Mouse (Mus musculus) spleen, adult 2 months (tissue): ENCODE results near the gene Chac1. TPM values are rescaled to one million over a fixed set of nuclear protein-coding genes. Genes with fewer than 3 reads are reported as not detected.

ENCODE experiments used
- DNase-seq, 2 experiments: peaks; one replicate each; pipeline versions ENCODE4 v3.0.0 to v3.0.0-alpha.2; 2012 to 2021; ENCODE audit warnings: low spot score in 2 of 2, low read depth in 1 of 2
- H3K27ac ChIP-seq: fragments of 200-500 bp; 2 replicates; pipeline ENCODE4 v1.5.1; 2012; ENCODE audit warnings: low read length, inconsistent platforms; ENCODE audit not compliant: insufficient read depth
- H3K27me3 ChIP-seq: fragments of 200-500 bp; 2 replicates; pipeline ENCODE4 v1.6.1; 2012; ENCODE audit warnings: mild to moderate bottlenecking, moderate library complexity, low read length, inconsistent platforms; ENCODE audit not compliant: control insufficient read depth, insufficient read depth
- H3K36me3 ChIP-seq: fragments of 200-500 bp; 2 replicates; pipeline ENCODE4 v1.6.1; 2012; ENCODE audit warnings: mild to moderate bottlenecking, low read length, inconsistent platforms; ENCODE audit not compliant: control insufficient read depth, insufficient read depth
- H3K4me1 ChIP-seq: fragments of 200-500 bp; 2 replicates; pipeline ENCODE4 v1.6.1; 2011; ENCODE audit warnings: inconsistent platforms; ENCODE audit not compliant: control insufficient read depth, insufficient read depth, insufficient read length
- H3K4me3 ChIP-seq: fragments of 200-500 bp; 2 replicates; pipeline ENCODE4 v1.5.1; 2011; ENCODE audit warnings: mild to moderate bottlenecking, inconsistent platforms; ENCODE audit not compliant: insufficient read depth, insufficient read length; ENCODE audit errors: extremely low read depth
- CTCF ChIP-seq: fragments of 200-500 bp; IDR thresholded peaks from 2 replicates; pipeline ENCODE4 v1.5.1; 2011; ENCODE audit warnings: mild to moderate bottlenecking, inconsistent platforms; ENCODE audit not compliant: insufficient read depth, insufficient read length, insufficient replicate concordance; ENCODE audit errors: extremely low read depth
- POLR2A ChIP-seq: fragments of 200-500 bp; IDR thresholded peaks from 2 replicates; pipeline ENCODE4 v1.6.1; 2011; ENCODE audit warnings: low read depth, low read length, inconsistent platforms
- WGBS: fragments of 180-500 bp; shearing (Covaris S2); methylation state at CpG from one replicate; pipeline ENCODE4 v1.1.7; 2018; 5-methylcytosine and 5-hydroxymethylcytosine counted together
- polyA plus RNA-seq: library from polyadenylated mRNA; depleted of rRNA; stranded (reverse); fragments of >200 nt; gene quantifications from 2 replicates; pipeline ENCODE4 v1.2.3, GENCODE M21; 2012

The Chac1 gene
- polyA plus RNA-seq, 1 experiment = 1.9 TPM

- Histone ChIP-seq H3K27ac (no peak overlapping the region), H3K27me3 (peaks cover 25% of the 10 kb centered on the region), H3K36me3 (no peaks in the 10 kb centered on the region), H3K4me3 (no peak overlapping the region), H3K4me1 (peaks cover 12% of the 10 kb centered on the region)
- no peak for DNase-seq
- TF ChIP-seq CTCF = no peak
- no peak for TF ChIP-seq POLR2A
- 65% methylated on average over 3 of the region's 3 CpGs for WGBS
Measured at GRCm38 (mm10) chr2:119329123-119329817, 21.8 kb upstream of the Chac1 start.

DNA sequence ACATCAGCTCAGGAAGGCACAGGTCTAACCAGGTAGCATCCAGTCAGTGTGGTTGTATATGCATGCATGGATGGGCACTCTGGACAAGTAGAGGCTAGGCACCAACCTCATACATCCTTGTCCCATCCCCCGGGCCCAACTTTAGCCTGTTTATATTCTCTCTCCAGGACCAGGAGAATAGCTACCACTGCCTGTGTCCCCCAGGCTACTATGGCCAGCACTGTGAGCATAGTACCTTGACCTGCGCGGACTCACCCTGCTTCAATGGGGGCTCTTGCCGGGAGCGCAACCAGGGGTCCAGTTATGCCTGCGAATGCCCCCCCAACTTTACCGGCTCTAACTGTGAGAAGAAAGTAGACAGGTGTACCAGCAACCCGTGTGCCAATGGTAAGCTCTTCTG, 20.2 kb upstream of the Chac1 start:
- no peak for DNase-seq
- 94% methylated on average over 8 of the region's 8 CpGs for WGBS
- Histone ChIP-seq H3K27ac (no peak overlapping the region), H3K4me3 (no peak overlapping the region), H3K4me1 (no peaks in the 10 kb centered on the region; the same call in 1 of the 2 replicates), H3K36me3 (no peaks in the 10 kb centered on the region), H3K27me3 (peaks cover 15% of the 10 kb centered on the region)
- TF ChIP-seq POLR2A (no peak), CTCF (no peak)

DNA sequence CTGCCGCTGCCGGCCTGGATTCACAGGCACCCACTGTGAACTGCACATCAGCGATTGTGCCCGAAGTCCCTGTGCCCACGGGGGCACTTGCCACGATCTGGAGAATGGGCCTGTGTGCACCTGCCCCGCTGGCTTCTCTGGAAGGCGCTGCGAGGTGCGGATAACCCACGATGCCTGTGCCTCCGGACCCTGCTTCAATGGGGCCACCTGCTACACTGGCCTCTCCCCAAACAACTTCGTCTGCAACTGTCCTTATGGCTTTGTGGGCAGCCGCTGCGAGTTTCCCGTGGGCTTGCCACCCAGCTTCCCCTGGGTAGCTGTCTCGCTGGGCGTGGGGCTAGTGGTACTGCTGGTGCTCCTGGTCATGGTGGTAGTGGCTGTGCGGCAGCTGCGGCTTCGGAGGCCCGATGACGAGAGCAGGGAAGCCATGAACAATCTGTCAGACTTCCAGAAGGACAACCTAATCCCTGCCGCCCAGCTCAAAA, 18.8 kb upstream of the Chac1 start:
- no peak for DNase-seq
- Histone ChIP-seq H3K4me3 (no peak overlapping the region), H3K36me3 (no peaks in the 10 kb centered on the region), H3K27me3 (peaks cover 4% of the 10 kb centered on the region), H3K27ac (no peak overlapping the region), H3K4me1 (peaks cover 8% of the 10 kb centered on the region; the same call in 1 of the 2 replicates)
- WGBS = 82% methylated on average over 24 of the region's 24 CpGs
- TF ChIP-seq POLR2A (no peak), CTCF (no peak)

GRCm38 (mm10) chr2:119334135-119334534, 16.9 kb upstream of the Chac1 start:
- no peak for DNase-seq
- H3K27ac ChIP-seq = no peak overlapping the region
- WGBS = 85% methylated on average over 1 of the region's 1 CpGs
- H3K4me3 ChIP-seq = no peak overlapping the region
- TF ChIP-seq CTCF = no peak
- no peak for TF ChIP-seq POLR2A
- peaks cover 15% of the 10 kb centered on the region for H3K4me1 ChIP-seq
- no peaks in the 10 kb centered on the region for H3K36me3 ChIP-seq
- no peaks in the 10 kb centered on the region for H3K27me3 ChIP-seq

DNA sequence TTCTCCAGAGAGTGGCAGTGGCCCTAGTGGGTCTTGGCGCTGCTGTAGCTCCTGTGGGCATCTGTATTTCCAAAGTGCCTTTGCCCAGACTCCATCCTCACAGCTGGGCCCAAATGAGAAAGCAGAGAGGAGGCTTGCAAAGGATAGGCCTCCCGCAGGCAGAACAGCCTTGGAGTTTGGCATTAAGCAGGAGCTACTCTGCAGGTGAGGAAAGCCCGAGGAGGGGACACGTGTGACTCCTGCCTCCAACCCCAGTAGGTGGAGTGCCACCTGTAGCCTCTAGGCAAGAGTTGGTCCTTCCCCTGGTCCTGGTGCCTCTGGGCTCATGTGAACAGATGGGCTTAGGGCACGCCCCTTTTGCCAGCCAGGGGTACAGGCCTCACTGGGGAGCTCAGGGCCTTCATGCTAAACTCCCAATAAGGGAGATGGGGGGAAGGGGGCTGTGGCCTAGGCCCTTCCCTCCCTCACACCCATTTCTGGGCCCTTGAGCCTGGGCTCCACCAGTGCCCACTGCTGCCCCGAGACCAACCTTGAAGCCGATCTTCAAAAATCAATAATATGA, 16.0 kb upstream of the Chac1 start:
- DNase-seq = no peak
- TF ChIP-seq POLR2A (no peak), CTCF (no peak)
- Histone ChIP-seq H3K36me3 (no peaks in the 10 kb centered on the region), H3K4me3 (no peak overlapping the region), H3K27ac (no peak overlapping the region), H3K27me3 (no peaks in the 10 kb centered on the region), H3K4me1 (peaks cover 15% of the 10 kb centered on the region)
- WGBS = 86% methylated on average over 7 of the region's 7 CpGs

DNA sequence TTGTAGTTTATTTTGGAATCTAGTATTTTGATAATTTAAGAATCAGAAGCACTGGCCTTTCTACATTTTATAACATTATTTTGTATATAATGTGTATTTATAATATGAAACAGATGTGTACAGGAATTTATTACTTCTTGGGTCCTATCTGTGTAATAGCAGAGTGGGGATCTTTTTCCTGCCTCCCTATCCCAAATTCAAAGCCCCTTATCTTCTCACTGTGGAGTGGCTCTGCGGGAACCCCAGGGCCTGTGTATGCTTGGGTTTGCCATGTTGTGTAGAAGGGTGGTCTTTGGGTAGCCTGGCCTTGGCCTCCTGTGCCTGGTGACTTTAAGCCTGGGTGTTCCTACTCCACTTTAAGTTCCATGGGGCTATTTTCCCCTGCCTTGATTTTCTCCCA, 15.5 kb upstream of the Chac1 start:
- no peak for TF ChIP-seq CTCF
- TF ChIP-seq POLR2A = no peak
- DNase-seq = no peak
- WGBS = 96% methylated on average over 1 of the region's 1 CpGs
- no peak overlapping the region for H3K4me3 ChIP-seq
- H3K4me1 ChIP-seq = peaks cover 15% of the 10 kb centered on the region
- H3K27ac ChIP-seq = 0 out of 2 replicates have a peak overlapping the region, but pooled peaks have one; percentile 37
- no peaks in the 10 kb centered on the region for H3K27me3 ChIP-seq
- no peaks in the 10 kb centered on the region for H3K36me3 ChIP-seq

GRCm38 (mm10) chr2:119336002-119336401, 15.0 kb upstream of the Chac1 start:
- no peak for TF ChIP-seq CTCF
- TF ChIP-seq POLR2A = no peak
- Histone ChIP-seq H3K27ac (peak overlapping the region; percentile 37), H3K27me3 (no peaks in the 10 kb centered on the region), H3K4me3 (no peak overlapping the region), H3K36me3 (no peaks in the 10 kb centered on the region), H3K4me1 (peaks cover 15% of the 10 kb centered on the region)
- WGBS = 12% methylated on average over 2 of the region's 2 CpGs
- no peak for DNase-seq
